Mouse (Mus musculus) heart, embryonic 15.5 days (tissue): ENCODE measurements at regions not wholly inside any gene's neighbourhood (a gene's known extent, or its start where the extent isn't known, plus 50 kb on each side); places are given as distances from the start of the nearest gene placed in this dataset.

Experiments
- ATAC-seq: fragments of 200-750 bp; cut with Nextera tagmentation; replicated peaks from 2 replicates; pipeline ENCODE4 v1.8.0; 2017; ENCODE audit warnings: low read depth, moderate TSS enrichment; ENCODE audit not compliant: insufficient number of reproducible peaks, insufficient read depth, low FRiP score
- H3K27ac ChIP-seq: fragments of 300-500 bp; sonication (generic); 2 replicates; pipeline ENCODE4 v1.5.1; 2015; ENCODE audit warnings: mild to moderate bottlenecking, inconsistent platforms
- H3K27me3 ChIP-seq: fragments of 300-500 bp; sonication (generic); 2 replicates; pipeline ENCODE4 v1.6.1; 2015; ENCODE audit warnings: inconsistent platforms
- H3K36me3 ChIP-seq: fragments of 300-500 bp; sonication (generic); 2 replicates; pipeline ENCODE4 v1.6.1; 2015; ENCODE audit warnings: mild to moderate bottlenecking, inconsistent platforms
- H3K4me1 ChIP-seq: fragments of 300-500 bp; sonication (generic); replicated peaks from 2 replicates; pipeline ENCODE4 v1.6.1; 2015; ENCODE audit warnings: inconsistent platforms
- H3K4me2 ChIP-seq: fragments of 300-500 bp; sonication (generic); 2 replicates; pipeline ENCODE4 v1.6.1; 2015; ENCODE audit warnings: inconsistent platforms, mild to moderate bottlenecking, moderate library complexity
- H3K4me3 ChIP-seq: fragments of 300-500 bp; sonication (generic); 2 replicates; pipeline ENCODE4 v1.5.1; 2015; ENCODE audit warnings: mild to moderate bottlenecking, inconsistent platforms
- H3K9ac ChIP-seq: fragments of 300-500 bp; sonication (generic); 2 replicates; pipeline ENCODE4 v1.6.1; 2015; ENCODE audit warnings: mild to moderate bottlenecking, inconsistent platforms
- H3K9me3 ChIP-seq: fragments of 300-500 bp; sonication (generic); replicated peaks from 2 replicates; pipeline ENCODE4 v1.6.1; 2016; ENCODE audit warnings: inconsistent platforms
- WGBS: fragments of 180-500 bp; shearing (Covaris S2); methylation state at CpG from one replicate; pipeline ENCODE4 v1.1.7; 2015; ENCODE audit warnings: mixed read lengths; 5-methylcytosine and 5-hydroxymethylcytosine counted together

DNA sequence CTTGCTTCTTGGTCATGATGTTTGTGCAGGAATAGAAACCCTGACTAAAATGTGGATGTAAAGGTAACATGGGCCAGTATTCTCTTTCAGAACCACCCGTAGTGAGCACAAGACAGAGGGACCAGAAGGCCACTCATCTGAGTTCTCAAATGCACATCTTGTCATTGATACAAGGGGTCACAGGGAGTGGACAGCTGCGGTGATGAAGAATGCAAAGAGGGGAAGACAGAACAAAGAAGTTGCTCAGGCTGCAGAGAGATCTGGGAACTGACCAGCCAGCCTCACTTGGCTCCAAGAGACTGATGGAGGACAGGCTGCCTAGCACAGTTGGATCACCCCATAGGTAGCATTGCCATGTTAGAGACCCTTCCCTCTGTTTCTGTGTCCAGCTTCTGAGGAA lies 181.1 kb downstream of the Xxylt1 start:
- H3K4me1 ChIP-seq, result no peaks in the 10 kb centered on the region
- H3K9ac ChIP-seq, result no peak overlapping the region
- no peak overlapping the region for H3K27ac ChIP-seq
- H3K9me3 ChIP-seq, result peaks cover 19% of the 10 kb centered on the region
- ATAC-seq, result no peak
- no peaks in the 10 kb centered on the region for H3K27me3 ChIP-seq
- H3K4me3 ChIP-seq, result no peak overlapping the region
- WGBS, result 78% methylated on average over 2 of the region's 2 CpGs
- no peaks in the 10 kb centered on the region for H3K36me3 ChIP-seq
- H3K4me2 ChIP-seq, result no peak overlapping the region

DNA sequence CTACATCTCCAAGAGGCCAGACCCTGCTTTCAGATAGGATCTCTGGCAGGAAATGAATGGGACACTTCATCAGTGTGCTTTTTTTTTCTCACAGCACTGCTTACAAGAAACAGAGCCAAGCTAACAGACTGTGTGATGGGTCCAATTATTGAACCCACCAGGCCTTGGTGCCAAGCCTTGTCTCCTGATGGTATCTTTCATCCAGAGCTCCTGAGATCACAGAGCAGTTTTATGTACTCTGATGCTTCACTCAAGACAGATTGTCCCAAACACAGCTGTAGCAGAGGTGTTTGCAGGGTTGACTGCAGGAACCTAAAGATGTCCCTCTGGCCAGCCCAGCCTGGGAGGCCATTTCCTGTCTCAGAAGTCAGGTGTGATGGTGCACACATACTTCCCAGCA lies 179.9 kb downstream of the Xxylt1 start:
- H3K9ac ChIP-seq, result no peak overlapping the region

More for the DNA sequence above, 179.9 kb downstream of the Xxylt1 start:
- H3K27me3 ChIP-seq, result no peaks in the 10 kb centered on the region
- no peak for ATAC-seq
- H3K9me3 ChIP-seq, result peaks cover 19% of the 10 kb centered on the region
- no peak overlapping the region for H3K4me2 ChIP-seq
- no peaks in the 10 kb centered on the region for H3K36me3 ChIP-seq
- no peaks in the 10 kb centered on the region for H3K4me1 ChIP-seq
- H3K4me3 ChIP-seq, result no peak overlapping the region
- no peak overlapping the region for H3K27ac ChIP-seq
